Mouse (Mus musculus): ENCODE data around the gene Ttc39b.

- TF ChIP-seq ZNF384 (IDR thresholded peaks at IDR 0.05; ENCODE audit: low read depth, low read length) (no peak), ZC3H11A (IDR thresholded peaks at IDR 0.05; ENCODE audit: borderline replicate concordance, low read depth, low read length) (no peak), MAFK (IDR thresholded peaks at IDR 0.05; ENCODE audit: insufficient read depth, low read depth, low read length) (no peak)
These were observed 29.2 kb upstream of the Ttc39b start for GRCm38 (mm10) chr4:83353276-83353675.
